Mouse (Mus musculus) forebrain, embryonic 15.5 days (tissue): ENCODE measurements around the gene Klhl36. TPM values are rescaled to one million over a fixed set of nuclear protein-coding genes. Genes with fewer than 3 reads are reported as not detected.
"Not testable (repeated sequence)": the region's sequence is repeated elsewhere in the genome, so short reads cannot be mapped to it uniquely, and the experiment has no call there.

ENCODE experiments used
- ATAC-seq: fragments of 200-750 bp; cut with Nextera tagmentation; replicated peaks from 2 replicates; pipeline ENCODE4 v1.8.0; 2017; ENCODE audit warnings: mild to moderate bottlenecking, moderate TSS enrichment, moderate library complexity
- H3K27ac ChIP-seq: fragments of 300-500 bp; sonication (generic); replicated peaks from 2 replicates; pipeline ENCODE4 v1.5.1; 2015; ENCODE audit warnings: mild to moderate bottlenecking, inconsistent platforms
- H3K27me3 ChIP-seq: fragments of 300-500 bp; sonication (generic); 2 replicates; pipeline ENCODE4 v1.6.1; 2015; ENCODE audit warnings: inconsistent platforms
- H3K36me3 ChIP-seq: fragments of 300-500 bp; sonication (generic); 2 replicates; pipeline ENCODE4 v1.6.1; 2015; ENCODE audit warnings: mild to moderate bottlenecking, inconsistent platforms
- H3K4me1 ChIP-seq: fragments of 300-500 bp; sonication (generic); 2 replicates; pipeline ENCODE4 v1.6.1; 2015; ENCODE audit warnings: inconsistent platforms
- H3K4me2 ChIP-seq: fragments of 300-500 bp; sonication (generic); replicated peaks from 2 replicates; pipeline ENCODE4 v1.6.1; 2015; ENCODE audit warnings: mild to moderate bottlenecking, inconsistent platforms
- H3K4me3 ChIP-seq: fragments of 300-500 bp; sonication (generic); 2 replicates; pipeline ENCODE4 v1.5.1; 2015; ENCODE audit warnings: mild to moderate bottlenecking, inconsistent platforms
- H3K9ac ChIP-seq: fragments of 300-500 bp; sonication (generic); replicated peaks from 2 replicates; pipeline ENCODE4 v1.6.1; 2015; ENCODE audit warnings: mild to moderate bottlenecking, inconsistent platforms
- H3K9me3 ChIP-seq: fragments of 300-500 bp; sonication (generic); 2 replicates; pipeline ENCODE4 v1.6.1; 2016; ENCODE audit warnings: inconsistent platforms
- WGBS: fragments of 180-500 bp; shearing (Covaris S2); methylation state at CpG from one replicate; pipeline ENCODE4 v1.1.7; 2015; ENCODE audit warnings: mixed read lengths; 5-methylcytosine and 5-hydroxymethylcytosine counted together
- polyA plus RNA-seq: library from polyadenylated mRNA; unstranded; fragments of >200 nt; fragmentation: Nextera tagmentation; extraction: Ambion mirVana; gene quantifications from 2 replicates; pipeline ENCODE4 v1.2.1, GENCODE M21; 2015

Klhl36 gene
- polyA plus RNA-seq, 1 experiment from 2014 or later, result 15.3 TPM

DNA sequence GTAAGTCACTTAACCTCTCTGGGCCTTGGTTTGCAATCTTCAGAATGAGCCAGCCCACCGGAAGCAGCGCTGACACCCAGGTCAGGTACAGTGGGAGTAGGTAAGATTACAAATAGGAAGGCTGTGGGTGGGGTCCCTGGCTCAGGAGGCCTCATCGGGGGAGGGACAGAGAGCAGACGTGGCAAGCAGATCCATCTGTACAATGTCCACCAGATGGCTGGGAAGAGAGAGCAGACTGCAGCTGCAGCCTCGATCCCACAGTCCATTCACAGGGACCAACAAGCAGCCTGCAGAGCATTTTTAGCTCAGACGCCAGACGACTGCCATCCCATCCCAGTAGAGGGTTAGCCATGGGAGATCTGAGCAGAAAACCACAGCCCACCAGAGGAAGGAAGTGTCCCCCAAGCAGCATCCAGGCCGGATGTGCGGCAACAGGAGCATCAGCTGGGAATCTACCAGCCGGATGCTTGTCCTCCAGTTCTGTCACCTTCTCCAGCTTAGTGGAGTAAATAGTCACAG, 24.5 kb upstream of the Klhl36 start:
- Histone ChIP-seq H3K27ac (peak overlapping the region; percentile 63), H3K9me3 (no peaks in the 10 kb centered on the region), H3K36me3 (peaks cover 5% of the 10 kb centered on the region; the same call in 1 of the 2 replicates), H3K27me3 (no peaks in the 10 kb centered on the region), H3K4me2 (peak overlapping the region; percentile 65), H3K9ac (peak overlapping the region; percentile 85), H3K4me3 (peak overlapping the region; percentile 92), H3K4me1 (peaks cover 63% of the 10 kb centered on the region)
- no peak for ATAC-seq
- WGBS, result 47% methylated on average over 10 of the region's 10 CpGs

GRCm38 (mm10) chr8:119838100-119838982, 23.7 kb upstream of the Klhl36 start:
- Histone ChIP-seq H3K9ac (peak overlapping the region; percentile 85), H3K27me3 (no peaks in the 10 kb centered on the region), H3K4me1 (peaks cover 55% of the 10 kb centered on the region), H3K9me3 (no peaks in the 10 kb centered on the region), H3K27ac (peak overlapping the region; percentile 63), H3K4me2 (peak overlapping the region; percentile 65), H3K4me3 (peak overlapping the region; percentile 92), H3K36me3 (peaks cover 5% of the 10 kb centered on the region; the same call in 1 of the 2 replicates)
- no peak for ATAC-seq
- 69% methylated on average over 19 of the region's 19 CpGs for WGBS

- peak overlapping the region; percentile 92 for H3K4me3 ChIP-seq
- no peak for ATAC-seq
- H3K4me2 ChIP-seq, result peak overlapping the region; percentile 65
- peaks cover 52% of the 10 kb centered on the region for H3K4me1 ChIP-seq
- WGBS, result 48% methylated on average over 4 of the region's 4 CpGs
- H3K9me3 ChIP-seq, result no peaks in the 10 kb centered on the region
- peaks cover 5% of the 10 kb centered on the region; the same call in 1 of the 2 replicates for H3K36me3 ChIP-seq
- H3K27ac ChIP-seq, result peak overlapping the region; percentile 22
- peak overlapping the region; percentile 85 for H3K9ac ChIP-seq
- no peaks in the 10 kb centered on the region for H3K27me3 ChIP-seq
Measured at GRCm38 (mm10) chr8:119838983-119839340, 23.1 kb upstream of the Klhl36 start.

GRCm38 (mm10) chr8:119839419-119840021, 22.5 kb upstream of the Klhl36 start:
- WGBS, result 13% methylated on average over 14 of the region's 14 CpGs
- no peaks in the 10 kb centered on the region for H3K27me3 ChIP-seq
- H3K9ac ChIP-seq, result peak overlapping the region; percentile 85
- peaks cover under 1% of the 10 kb centered on the region; the same call in 1 of the 2 replicates for H3K36me3 ChIP-seq
- peak overlapping the region; percentile 92 for H3K4me3 ChIP-seq
- no peaks in the 10 kb centered on the region for H3K9me3 ChIP-seq
- peak; percentile 9; the same call in 1 of the 2 replicates for ATAC-seq
- H3K27ac ChIP-seq, result peak overlapping the region; percentile 73; the same call in 1 of the 2 replicates
- peak overlapping the region; percentile 65 for H3K4me2 ChIP-seq
- H3K4me1 ChIP-seq, result peaks cover 52% of the 10 kb centered on the region

DNA sequence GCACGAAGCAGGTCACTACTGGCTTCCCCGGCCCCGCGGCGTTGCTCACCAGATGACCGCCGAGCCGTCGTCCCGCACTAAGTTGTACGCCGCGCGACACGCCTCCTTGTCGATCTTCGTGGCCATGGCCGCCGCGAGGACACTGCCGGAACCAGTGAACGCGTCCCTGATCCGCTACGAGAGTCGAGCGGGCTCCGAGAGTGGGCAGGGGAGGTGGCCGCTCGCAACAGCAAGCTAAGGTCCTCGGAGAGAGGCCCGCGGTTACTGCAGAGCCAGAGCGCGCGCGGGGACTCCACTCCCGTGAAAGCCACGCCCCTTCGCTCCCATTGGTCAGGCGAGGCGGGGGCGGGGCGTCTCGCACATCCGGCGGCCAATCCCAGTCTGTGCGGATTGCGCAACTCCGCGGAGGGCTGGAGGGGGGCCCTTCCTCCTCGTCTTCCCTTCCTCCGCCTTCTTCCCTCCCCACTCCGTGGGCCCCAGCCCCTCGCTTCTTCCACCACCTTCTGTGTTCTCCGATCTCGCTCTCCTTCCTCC, 21.7 kb upstream of the Klhl36 start, which contains the start of gene Cotl1:
Cotl1 (minus strand) TSS at position 270 of the 534 bp plus-strand sequence.
- no peaks in the 10 kb centered on the region for H3K27me3 ChIP-seq
- peaks cover 48% of the 10 kb centered on the region for H3K4me1 ChIP-seq
- under 1% methylated on average over 56 of the region's 57 CpGs for WGBS
- peak; percentile 97 for ATAC-seq
- peak within 1 kb of the TSS; percentile 92 for H3K4me3 ChIP-seq
- H3K9me3 ChIP-seq, result no peaks in the 10 kb centered on the region
- peak within 1 kb of the TSS; percentile 85 for H3K9ac ChIP-seq
- H3K27ac ChIP-seq, result peak within 1 kb of the TSS; percentile 87
- H3K36me3 ChIP-seq, result no peaks in the 10 kb centered on the region
- H3K4me2 ChIP-seq, result peak within 1 kb of the TSS; percentile 65

DNA sequence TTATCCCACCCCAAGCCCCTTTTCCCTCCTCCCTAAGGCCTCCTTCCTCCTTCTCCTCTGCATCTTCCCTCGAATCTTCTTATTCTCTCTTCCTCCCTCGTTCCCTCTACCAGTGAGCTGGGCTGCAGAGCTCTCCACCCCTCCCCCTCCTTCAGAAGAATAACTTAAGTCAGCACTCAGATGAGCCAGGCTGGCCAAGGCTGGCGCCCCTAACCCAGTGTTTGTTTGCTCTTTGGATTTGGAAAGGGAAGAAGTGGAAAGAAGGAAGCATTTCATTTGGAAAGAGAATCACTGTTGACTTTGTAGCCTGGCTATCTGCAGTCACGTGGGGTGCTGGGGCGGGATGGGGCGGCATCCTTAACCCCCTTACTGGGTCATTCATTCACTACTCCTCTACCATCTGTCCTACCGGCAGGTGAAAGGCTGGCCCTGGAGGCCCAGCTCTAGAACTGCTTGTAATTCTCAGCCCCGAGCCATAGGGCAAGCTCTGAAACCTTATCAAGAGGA, 21.1 kb upstream of the Klhl36 start:
- peak; percentile 33 for ATAC-seq
- Histone ChIP-seq H3K27ac (peak overlapping the region; percentile 87), H3K9me3 (no peaks in the 10 kb centered on the region), H3K27me3 (no peaks in the 10 kb centered on the region), H3K4me2 (peak overlapping the region; percentile 65), H3K4me3 (peak overlapping the region; percentile 92), H3K4me1 (peaks cover 42% of the 10 kb centered on the region), H3K36me3 (no peaks in the 10 kb centered on the region), H3K9ac (peak overlapping the region; percentile 54)
- 18% methylated on average over 8 of the region's 8 CpGs for WGBS

GRCm38 (mm10) chr8:119843444-119843843, 18.6 kb upstream of the Klhl36 start:
- no peak overlapping the region for H3K9ac ChIP-seq
- no peaks in the 10 kb centered on the region for H3K36me3 ChIP-seq
- no peak overlapping the region for H3K27ac ChIP-seq
- no peaks in the 10 kb centered on the region for H3K27me3 ChIP-seq
- no peak overlapping the region for H3K4me3 ChIP-seq
- 3% methylated on average over 4 of the region's 4 CpGs for WGBS
- no peaks in the 10 kb centered on the region for H3K9me3 ChIP-seq
- H3K4me2 ChIP-seq, result no peak overlapping the region
- no peak for ATAC-seq
- H3K4me1 ChIP-seq, result peaks cover 18% of the 10 kb centered on the region

DNA sequence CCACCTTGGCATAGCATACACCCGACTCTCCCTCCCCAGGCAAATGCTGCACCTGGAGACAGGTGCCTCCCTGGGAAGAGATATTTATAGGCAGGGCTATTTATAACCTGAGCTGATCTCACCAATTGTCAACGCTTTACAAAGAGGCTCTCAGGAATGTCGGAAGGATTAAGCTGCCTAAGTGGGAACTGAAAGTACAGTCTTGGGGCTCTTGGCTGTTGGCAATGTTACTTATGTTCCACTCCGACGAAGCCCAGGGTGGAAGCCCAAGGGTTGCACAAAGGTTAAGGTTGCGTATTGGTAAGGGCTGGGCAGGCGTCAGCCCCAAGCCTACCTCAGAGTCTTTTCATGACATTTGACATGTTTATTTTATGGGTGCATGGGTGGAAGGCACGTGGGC, 17.5 kb upstream of the Klhl36 start:
- no peak overlapping the region for H3K9ac ChIP-seq
- H3K9me3 ChIP-seq, result no peaks in the 10 kb centered on the region
- H3K36me3 ChIP-seq, result no peaks in the 10 kb centered on the region
- H3K4me2 ChIP-seq, result no peak overlapping the region
- H3K4me1 ChIP-seq, result peaks cover 9% of the 10 kb centered on the region
- ATAC-seq, result no peak
- no peak overlapping the region for H3K4me3 ChIP-seq
- 42% methylated on average over 8 of the region's 8 CpGs for WGBS
- H3K27me3 ChIP-seq, result no peaks in the 10 kb centered on the region
- no peak overlapping the region for H3K27ac ChIP-seq

DNA sequence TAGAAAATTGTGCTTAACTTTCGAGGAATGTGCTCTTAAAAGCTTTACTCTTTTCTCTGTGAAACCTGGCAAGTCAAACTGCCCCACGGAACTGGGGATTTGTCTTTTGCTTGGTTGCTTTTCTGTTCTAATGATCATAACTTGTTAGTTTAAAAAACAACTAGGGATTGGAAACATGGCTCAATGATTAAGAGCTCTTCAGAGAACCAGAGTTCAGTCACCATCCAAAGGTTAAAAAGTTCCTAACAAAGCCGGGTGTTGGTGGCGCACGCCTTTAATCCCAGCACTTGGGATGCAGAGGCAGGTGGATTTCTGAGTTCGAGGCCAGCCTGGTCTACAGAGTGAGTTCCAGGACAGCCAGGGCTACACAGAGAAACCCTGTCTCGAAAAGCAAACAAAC, 16.3 kb upstream of the Klhl36 start:
- not testable (repeated sequence) for H3K9me3 ChIP-seq, H3K9ac ChIP-seq, H3K27ac ChIP-seq, ATAC-seq, H3K4me2 ChIP-seq, H3K4me1 ChIP-seq, H3K27me3 ChIP-seq, H3K36me3 ChIP-seq, H3K4me3 ChIP-seq
- WGBS, result 86% methylated on average over 7 of the region's 7 CpGs

DNA sequence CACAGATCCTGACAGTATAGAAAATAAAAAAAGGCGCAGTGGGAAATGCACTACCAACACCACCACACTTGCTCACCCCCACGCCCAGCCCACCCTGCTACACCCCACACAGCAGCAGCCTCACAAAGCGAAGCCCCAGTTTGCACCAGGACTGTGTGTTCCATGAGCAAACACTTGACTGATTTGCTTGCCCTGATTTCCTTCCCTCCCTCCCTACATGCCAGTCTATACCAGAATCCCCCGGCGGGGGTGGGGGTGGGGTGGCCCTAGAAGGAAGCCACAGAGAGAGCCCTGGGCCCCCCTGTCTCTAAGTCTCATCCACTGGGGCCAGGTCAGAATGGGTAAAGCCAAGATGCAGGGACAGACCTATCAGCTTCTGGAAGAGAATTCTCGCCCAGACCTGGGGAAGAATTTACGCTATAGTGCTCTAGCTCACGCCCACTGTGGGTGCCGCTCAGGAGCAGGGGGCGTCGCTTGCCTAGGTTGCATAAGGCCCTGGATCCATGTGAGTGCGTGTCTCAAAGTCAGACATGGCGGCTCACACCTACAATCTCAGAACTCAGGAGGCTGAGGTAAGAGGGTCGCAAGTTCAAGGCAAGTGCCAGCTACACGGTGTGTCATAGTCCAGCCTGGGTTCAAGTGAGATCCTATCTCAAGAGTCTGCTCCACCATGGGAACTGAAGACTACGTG, 14.7 kb upstream of the Klhl36 start:
- Histone ChIP-seq H3K9ac (no peak overlapping the region), H3K36me3 (no peaks in the 10 kb centered on the region), H3K27me3 (no peaks in the 10 kb centered on the region), H3K4me2 (no peak overlapping the region), H3K9me3 (no peaks in the 10 kb centered on the region), H3K4me3 (no peak overlapping the region), H3K4me1 (no peaks in the 10 kb centered on the region), H3K27ac (no peak overlapping the region)
- 89% methylated on average over 16 of the region's 16 CpGs for WGBS
- ATAC-seq, result no peak

DNA sequence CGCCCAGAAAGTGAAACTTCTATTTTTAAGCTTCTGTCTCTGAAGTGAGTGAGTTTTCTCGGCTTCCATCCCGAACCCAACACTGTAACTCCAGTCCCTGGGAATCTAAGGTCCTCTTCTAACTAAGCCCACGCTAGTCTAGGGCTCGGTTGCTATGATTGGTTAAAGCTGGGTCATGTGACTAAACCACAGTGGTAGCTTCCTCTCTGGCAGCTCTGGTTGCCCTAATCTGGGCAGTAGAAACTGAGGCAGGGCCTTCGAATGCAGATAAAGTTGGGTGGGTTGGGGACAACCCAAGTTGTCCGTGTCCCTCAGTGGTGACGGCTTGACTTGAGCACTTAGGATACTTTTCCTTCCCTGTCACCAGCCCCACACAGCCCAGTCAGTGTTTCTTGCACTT, 8.5 kb upstream of the Klhl36 start:
- no peak overlapping the region for H3K4me3 ChIP-seq
- no peaks in the 10 kb centered on the region for H3K4me1 ChIP-seq
- 59% methylated on average over 8 of the region's 8 CpGs for WGBS
- no peak overlapping the region for H3K4me2 ChIP-seq
- no peaks in the 10 kb centered on the region for H3K9me3 ChIP-seq
- H3K36me3 ChIP-seq, result no peaks in the 10 kb centered on the region
- ATAC-seq, result no peak
- no peaks in the 10 kb centered on the region for H3K27me3 ChIP-seq
- no peak overlapping the region for H3K27ac ChIP-seq
- H3K9ac ChIP-seq, result no peak overlapping the region
